34 mouse cellular contexts compared by ENCODE assay signal in genomic region chr4:134861884-134862283, GRCm38 (mm10). TPM values are rescaled to one million over a fixed set of nuclear protein-coding genes. Genes with fewer than 3 reads are reported as not detected.
A peak's percentile ranks its signal among the peaks of the same experiment; 100 is the strongest.
DNase-seq lines count a peak whose midpoint lies in the region; ATAC-seq and TF ChIP-seq lines count a peak whose summit lies in the region.
"Had no signal": no experiment of that assay in that cellular context is flagged by ENCODE, and none has a peak within 500 bp of the region (broad histone marks: within the 10 kb centered on the region; RNA-seq: fewer than 3 reads in every experiment).

No protein-coding gene starts in this region.

- no peaks in the 10 kb centered on the region for H3K9me3 ChIP-seq in erythroblast, embryonic 14.5 days (ENCODE audit: control insufficient read depth, low read length)
- no peaks in the 10 kb centered on the region for H3K9me3 ChIP-seq in midbrain, embryonic 11.5 days (ENCODE audit: control insufficient read depth, low read length)
- no peaks in the 10 kb centered on the region for H3K9me3 ChIP-seq in midbrain, postnatal 0 days (ENCODE audit: low read length)
- H3K9me3 ChIP-seq: embryonic facial prominence, embryonic 10.5 days; embryonic facial prominence, embryonic 15.5 days; forebrain, embryonic 15.5 days; hindbrain, embryonic 12.5 days; limb, embryonic 13.5 days; megakaryocyte, embryonic 14.5 days; midbrain, embryonic 13.5 days; neural tube, embryonic 15.5 days; stomach, embryonic 15.5 days had no signal

- H3K36me3 ChIP-seq in erythroblast, embryonic 14.5 days (ENCODE audit: control insufficient read depth), result peaks cover 39% of the 10 kb centered on the region
- H3K36me3 ChIP-seq in midbrain, embryonic 11.5 days (ENCODE audit: control insufficient read depth, insufficient read depth, low read length), result no peaks in the 10 kb centered on the region
- no peaks in the 10 kb centered on the region for H3K36me3 ChIP-seq in midbrain, postnatal 0 days (ENCODE audit: insufficient read depth, low read length)
- H3K36me3 ChIP-seq: embryonic facial prominence, embryonic 10.5 days; embryonic facial prominence, embryonic 15.5 days; forebrain, embryonic 15.5 days; hindbrain, embryonic 12.5 days; limb, embryonic 13.5 days; midbrain, embryonic 13.5 days; neural tube, embryonic 15.5 days; stomach, embryonic 15.5 days had no signal

- H3K4me1 ChIP-seq in erythroblast, embryonic 14.5 days (ENCODE audit: control insufficient read depth), result peaks cover 56% of the 10 kb centered on the region
- H3K4me1 ChIP-seq in midbrain, embryonic 11.5 days (ENCODE audit: control insufficient read depth, insufficient read depth, low read length), result no peaks in the 10 kb centered on the region
- H3K4me1 ChIP-seq in midbrain, postnatal 0 days (ENCODE audit: insufficient read depth, low read length), result no peaks in the 10 kb centered on the region
- H3K4me1 ChIP-seq: forebrain, embryonic 15.5 days; midbrain, embryonic 13.5 days; neural tube, embryonic 15.5 days; stomach, embryonic 15.5 days had no signal

- no peak overlapping the region for H3K27ac ChIP-seq in midbrain, embryonic 11.5 days (ENCODE audit: low read depth, low read length)
- H3K27ac ChIP-seq in midbrain, postnatal 0 days (ENCODE audit: low read depth, low read length), result no peak overlapping the region
- H3K27ac ChIP-seq: embryonic facial prominence, embryonic 10.5 days; embryonic facial prominence, embryonic 15.5 days; forebrain, embryonic 15.5 days; gastrocnemius, adult 2 months; hindbrain, embryonic 12.5 days; hindbrain, postnatal 0 days; limb, embryonic 13.5 days; midbrain, embryonic 13.5 days; neural tube, embryonic 15.5 days; stomach, embryonic 15.5 days had no signal

- H3K27me3 ChIP-seq in erythroblast, embryonic 14.5 days (ENCODE audit: control insufficient read depth), result no peaks in the 10 kb centered on the region
- H3K27me3 ChIP-seq in midbrain, embryonic 11.5 days (ENCODE audit: control insufficient read depth, insufficient read depth, low read length), result no peaks in the 10 kb centered on the region
- H3K27me3 ChIP-seq in midbrain, postnatal 0 days (ENCODE audit: insufficient read depth, low read length), result no peaks in the 10 kb centered on the region
- H3K27me3 ChIP-seq: embryonic facial prominence, embryonic 15.5 days; forebrain, embryonic 15.5 days; midbrain, embryonic 13.5 days; neural tube, embryonic 15.5 days; stomach, embryonic 15.5 days had no signal

- no peak for TF ChIP-seq CTCF in midbrain, postnatal 0 days (IDR thresholded peaks at IDR 0.05)

- DNase-seq in midbrain, embryonic 11.5 days (ENCODE audit: low spot score, missing footprints), result peak; percentile 60
- no peak for DNase-seq in midbrain, postnatal 0 days (ENCODE audit: low spot score)
- DNase-seq in kidney, postnatal 14 days, result peak; percentile 62
- no peak for DNase-seq in left cerebral cortex, adult 11 months (ENCODE audit: low spot score)
- no peak for DNase-seq in cerebellum, adult 11-12 months
- DNase-seq: adrenal gland, adult 2 months; adrenal gland, postnatal 36 days; cerebellum, adult 2 months; cerebellum, postnatal 25 days; gastrocnemius, adult 2 months; gastrocnemius, postnatal 36 days; heart, adult 18-20 months; heart, postnatal 36 days; retina, postnatal 1 day; right cerebral cortex, postnatal 14 days had no signal

- 86% methylated on average over 6 of the region's 6 CpGs for WGBS in midbrain, embryonic 11.5 days
- 88% methylated on average over 6 of the region's 6 CpGs for WGBS in midbrain, postnatal 0 days

- H3K4me2 ChIP-seq in midbrain, embryonic 11.5 days, result no peak overlapping the region
- no peak overlapping the region for H3K4me2 ChIP-seq in midbrain, postnatal 0 days (ENCODE audit: low read depth, low read length, poor library complexity, severe bottlenecking)
- H3K4me2 ChIP-seq: embryonic facial prominence, embryonic 15.5 days; forebrain, embryonic 15.5 days; heart, embryonic 11.5 days; hindbrain, embryonic 12.5 days; limb, embryonic 13.5 days; midbrain, embryonic 13.5 days; neural tube, embryonic 15.5 days; stomach, embryonic 15.5 days had no signal

- peak overlapping the region; percentile 79 for H3K4me3 ChIP-seq in erythroblast, embryonic 14.5 days (replicated peaks)
- H3K4me3 ChIP-seq in midbrain, embryonic 11.5 days (ENCODE audit: low read depth, low read length), result no peak overlapping the region
- no peak overlapping the region for H3K4me3 ChIP-seq in midbrain, postnatal 0 days (ENCODE audit: low read depth, low read length)
- H3K4me3 ChIP-seq: embryonic facial prominence, embryonic 10.5 days; embryonic facial prominence, embryonic 15.5 days; forebrain, embryonic 15.5 days; gastrocnemius, adult 2 months; hindbrain, embryonic 12.5 days; limb, embryonic 13.5 days; megakaryocyte, embryonic 14.5 days; midbrain, embryonic 13.5 days; neural tube, embryonic 15.5 days; stomach, embryonic 15.5 days had no signal

- ATAC-seq in erythroblast, adult 5-6 weeks (replicated peaks; ENCODE audit: low FRiP score, poor library complexity, severe bottlenecking), result no peak
- no peak for ATAC-seq in midbrain, embryonic 11.5 days (ENCODE audit: low FRiP score)
- ATAC-seq in midbrain, postnatal 0 days (ENCODE audit: low FRiP score), result no peak
- ATAC-seq: activated CD4-positive, CD25-positive, alpha-beta regulatory T cell, adult 4 months; forebrain, embryonic 15.5 days; hindbrain, postnatal 0 days; intestine, embryonic 16.5 days; lung, postnatal 0 days; midbrain, embryonic 13.5 days had no signal

- no peak overlapping the region for H3K9ac ChIP-seq in midbrain, embryonic 11.5 days (ENCODE audit: low read length)
- no peak overlapping the region for H3K9ac ChIP-seq in midbrain, postnatal 0 days (replicated peaks; ENCODE audit: low read length, poor library complexity, severe bottlenecking)
- H3K9ac ChIP-seq: embryonic facial prominence, embryonic 15.5 days; forebrain, embryonic 15.5 days; hindbrain, embryonic 12.5 days; limb, embryonic 13.5 days; midbrain, embryonic 13.5 days; neural tube, embryonic 15.5 days; stomach, embryonic 15.5 days had no signal

RNA-seq across cellular contexts. Expression of gene Rhd, which starts 2.5 kb away (rescaled TPM):
- polyA plus RNA-seq in erythroblast, embryonic 14.5 days (2012), result 54.9 and 73.6 TPM in 2 replicates
- total RNA-seq in erythroblast, adult 5-6 weeks (2015; ENCODE audit: low replicate concordance), result 408 and 436 TPM in 2 replicates
- total RNA-seq in erythroblast, adult 5-6 weeks (2017; ENCODE audit: low replicate concordance), result 820 and 839 TPM in 2 replicates
- 19.2 and 21.3 TPM in 2 replicates for polyA plus RNA-seq in midbrain, embryonic 11.5 days (2014; fragmentation: Nextera tagmentation; extraction: Ambion mirVana)
- total RNA-seq in midbrain, postnatal 0 days (2014; rRNA removed), result 1.4 and 1.5 TPM in 2 replicates
- 0.98 and 1.5 TPM in 2 replicates for polyA plus RNA-seq in midbrain, postnatal 0 days (2015; fragmentation: Nextera tagmentation; extraction: Ambion mirVana)
- total RNA-seq: adrenal gland, adult 2 months; gastrocnemius, adult 2 months; gastrocnemius, postnatal 36 days; layer of hippocampus, adult 18-20 months; layer of hippocampus, postnatal 10 days; left cerebral cortex, postnatal 36 days had no signal

RNA-seq across cellular contexts. Expression of gene Maco1, which starts 8.7 kb away (rescaled TPM):
- 1.4 and 1.5 TPM in 2 replicates for polyA plus RNA-seq in erythroblast, embryonic 14.5 days (2012)
- total RNA-seq in erythroblast, adult 5-6 weeks (2015; ENCODE audit: low replicate concordance), result 13.0 and 19.4 TPM in 2 replicates
- 36.0 and 39.9 TPM in 2 replicates for total RNA-seq in erythroblast, adult 5-6 weeks (2017; ENCODE audit: low replicate concordance)
- 45.6 and 51.7 TPM in 2 replicates for polyA plus RNA-seq in midbrain, embryonic 11.5 days (2014; fragmentation: Nextera tagmentation; extraction: Ambion mirVana)
- total RNA-seq in midbrain, postnatal 0 days (2014; rRNA removed), result 62.8 and 82.4 TPM in 2 replicates
- 69.1 and 79.1 TPM in 2 replicates for polyA plus RNA-seq in midbrain, postnatal 0 days (2015; fragmentation: Nextera tagmentation; extraction: Ambion mirVana)

RNA-seq across cellular contexts. Expression of gene Tmem50a, which starts 52.9 kb away (rescaled TPM):
- polyA plus RNA-seq in erythroblast, embryonic 14.5 days (2012), result 1.0 and 1.2 TPM in 2 replicates
- total RNA-seq in erythroblast, adult 5-6 weeks (2015; ENCODE audit: low replicate concordance), result 150 and 151 TPM in 2 replicates
- 200 and 208 TPM in 2 replicates for total RNA-seq in erythroblast, adult 5-6 weeks (2017; ENCODE audit: low replicate concordance)
- polyA plus RNA-seq in midbrain, embryonic 11.5 days (2014; fragmentation: Nextera tagmentation; extraction: Ambion mirVana), result 156 TPM in 2 replicates
- total RNA-seq in midbrain, postnatal 0 days (2014; rRNA removed), result 165 and 206 TPM in 2 replicates
- polyA plus RNA-seq in midbrain, postnatal 0 days (2015; fragmentation: Nextera tagmentation; extraction: Ambion mirVana), result 251 and 262 TPM in 2 replicates

Comparison
In these comparisons a context has a peak if more than half of its experiments do, and no peak if none do; other contexts are left out.
1. DNase-seq: peak in midbrain, embryonic 11.5 days (single experiment) and kidney, postnatal 14 days (single experiment); none in midbrain, postnatal 0 days (single experiment), left cerebral cortex, adult 11 months (single experiment) and cerebellum, adult 11-12 months (single experiment).
2. RNA of gene Maco1, which starts 8.7 kb away (polyA plus RNA-seq): 69.1 to 79.1 TPM in midbrain, postnatal 0 days and 45.6 to 51.7 TPM in midbrain, embryonic 11.5 days; 1.4 to 1.5 TPM in erythroblast, embryonic 14.5 days; every median in the first group is over 10 times any median in the second.
3. RNA of gene Tmem50a, which starts 52.9 kb away (polyA plus RNA-seq): 251 to 262 TPM in midbrain, postnatal 0 days and 156 TPM in midbrain, embryonic 11.5 days; 1.0 to 1.2 TPM in erythroblast, embryonic 14.5 days; every median in the first group is over 10 times any median in the second.